Mouse (Mus musculus) ES-Bruce4 (cell line): Measurements from ENCODE around the gene Fndc1. TPM values are rescaled to one million over a fixed set of nuclear protein-coding genes. Genes with fewer than 3 reads are reported as not detected.

ENCODE experiments used
- H3K27ac ChIP-seq: 2 replicates; pipeline ENCODE4 v1.5.1; 2012; ENCODE audit warnings: low read length, inconsistent platforms; ENCODE audit not compliant: insufficient read depth
- H3K27me3 ChIP-seq: 2 replicates; pipeline ENCODE4 v1.6.1; 2012; ENCODE audit warnings: mild to moderate bottlenecking, low read length, inconsistent platforms; ENCODE audit not compliant: control insufficient read depth, poor library complexity, insufficient read depth, severe bottlenecking
- H3K36me3 ChIP-seq: 2 replicates; pipeline ENCODE4 v1.6.1; 2012; ENCODE audit warnings: inconsistent platforms, mild to moderate bottlenecking, low read length, moderate library complexity; ENCODE audit not compliant: control insufficient read depth, poor library complexity, insufficient read depth, severe bottlenecking
- H3K4me1 ChIP-seq: one replicate; pipeline ENCODE4 v1.8.1; 2011; ENCODE audit warnings: low read length; ENCODE audit not compliant: control insufficient read depth, insufficient read depth
- H3K4me3 ChIP-seq: 2 replicates; pipeline ENCODE4 v1.5.1; 2011; ENCODE audit warnings: low read depth, mild to moderate bottlenecking, low read length
- H3K9ac ChIP-seq: 2 replicates; pipeline ENCODE4 v1.6.1; 2012; ENCODE audit warnings: low read depth, mild to moderate bottlenecking, inconsistent platforms; ENCODE audit not compliant: poor library complexity, severe bottlenecking
- H3K9me3 ChIP-seq: replicated peaks from 2 replicates; pipeline ENCODE4 v1.6.1; 2012; ENCODE audit warnings: mild to moderate bottlenecking, low read length, inconsistent platforms; ENCODE audit not compliant: control insufficient read depth, poor library complexity, insufficient read depth, severe bottlenecking
- CTCF ChIP-seq: IDR thresholded peaks from one replicate; pipeline ENCODE4 v1.8.1; 2011; ENCODE audit warnings: low read depth, low read length
- EP300 ChIP-seq: IDR thresholded peaks from 2 replicates; pipeline ENCODE4 v1.6.1; 2011; ENCODE audit warnings: low read depth, low read length; ENCODE audit not compliant: insufficient read depth
- POLR2A ChIP-seq: IDR thresholded peaks from one replicate; pipeline ENCODE4 v1.8.1; 2011; ENCODE audit warnings: low read length; ENCODE audit not compliant: insufficient read depth
- polyA plus RNA-seq: library from polyadenylated mRNA; stranded (reverse); fragments of >200 nt; gene quantifications from 2 replicates; pipeline ENCODE4 v1.2.4, GENCODE M21; 2011; ENCODE audit warnings: low read depth; ENCODE audit not compliant: missing spikeins, insufficient read depth, insufficient read length

Gene Fndc1
- polyA plus RNA-seq, 1 experiment: 4.3 TPM

- H3K9me3 ChIP-seq: no peaks in the 10 kb centered on the region
- no peak overlapping the region for H3K27ac ChIP-seq
- no peaks in the 10 kb centered on the region for H3K27me3 ChIP-seq
- no peak overlapping the region for H3K4me3 ChIP-seq
- TF ChIP-seq POLR2A (no peak), EP300 (no peak), CTCF (no peak)
- no peaks in the 10 kb centered on the region for H3K36me3 ChIP-seq
- H3K9ac ChIP-seq: no peak overlapping the region
- no peaks in the 10 kb centered on the region for H3K4me1 ChIP-seq
These were observed 43.9 kb upstream of the Fndc1 start for GRCm38 (mm10) chr17:7870862-7871605.

GRCm38 (mm10) chr17:7869114-7869513, 42.0 kb upstream of the Fndc1 start:
- H3K4me1 ChIP-seq: no peaks in the 10 kb centered on the region
- TF ChIP-seq CTCF: no peak
- no peak for TF ChIP-seq POLR2A
- H3K9me3 ChIP-seq: no peaks in the 10 kb centered on the region
- H3K27me3 ChIP-seq: no peaks in the 10 kb centered on the region
- H3K36me3 ChIP-seq: no peaks in the 10 kb centered on the region
- no peak overlapping the region for H3K4me3 ChIP-seq
- H3K27ac ChIP-seq: no peak overlapping the region
- H3K9ac ChIP-seq: no peak overlapping the region

- no peak overlapping the region for H3K9ac ChIP-seq
- H3K9me3 ChIP-seq: no peaks in the 10 kb centered on the region
- H3K4me1 ChIP-seq: no peaks in the 10 kb centered on the region
- H3K27me3 ChIP-seq: no peaks in the 10 kb centered on the region
- H3K27ac ChIP-seq: no peak overlapping the region
- H3K36me3 ChIP-seq: no peaks in the 10 kb centered on the region
- TF ChIP-seq CTCF (peak; percentile 83), POLR2A (no peak)
- H3K4me3 ChIP-seq: no peak overlapping the region
These were observed 41.5 kb upstream of the Fndc1 start for GRCm38 (mm10) chr17:7868631-7869030.

GRCm38 (mm10) chr17:7864740-7865139, 37.6 kb upstream of the Fndc1 start:
- TF ChIP-seq CTCF (peak; percentile 57), EP300 (no peak)
- Histone ChIP-seq H3K9me3 (no peaks in the 10 kb centered on the region), H3K36me3 (no peaks in the 10 kb centered on the region), H3K27ac (no peak overlapping the region), H3K4me3 (no peak overlapping the region), H3K27me3 (no peaks in the 10 kb centered on the region), H3K9ac (peak overlapping the region; percentile 46; the same call in 1 of the 2 replicates), H3K4me1 (no peaks in the 10 kb centered on the region)

GRCm38 (mm10) chr17:7863745-7864144, 36.6 kb upstream of the Fndc1 start:
- Histone ChIP-seq H3K27me3 (no peaks in the 10 kb centered on the region), H3K27ac (no peak overlapping the region), H3K4me3 (no peak overlapping the region), H3K4me1 (no peaks in the 10 kb centered on the region), H3K36me3 (no peaks in the 10 kb centered on the region), H3K9me3 (no peaks in the 10 kb centered on the region), H3K9ac (no peak overlapping the region)
- TF ChIP-seq POLR2A (no peak), CTCF (peak; percentile 79)

GRCm38 (mm10) chr17:7860845-7861360, 33.8 kb upstream of the Fndc1 start:
- Histone ChIP-seq H3K9me3 (no peaks in the 10 kb centered on the region), H3K4me1 (no peaks in the 10 kb centered on the region)
- TF ChIP-seq POLR2A (no peak), EP300 (no peak), CTCF (no peak)

More at GRCm38 (mm10) chr17:7860845-7861360, 33.8 kb upstream of the Fndc1 start:
- H3K27ac ChIP-seq: no peak overlapping the region
- H3K36me3 ChIP-seq: no peaks in the 10 kb centered on the region
- H3K27me3 ChIP-seq: no peaks in the 10 kb centered on the region
- H3K9ac ChIP-seq: no peak overlapping the region
- no peak overlapping the region for H3K4me3 ChIP-seq
